Mouse (Mus musculus) liver, embryonic 14 days (tissue): Measurements from ENCODE around the gene Zfp296. TPM values are rescaled to one million over a fixed set of nuclear protein-coding genes. Genes with fewer than 3 reads are reported as not detected.

ENCODE experiments used
- polyA plus RNA-seq: library from polyadenylated mRNA; depleted of rRNA; stranded (reverse); fragments of >200 nt; gene quantifications from 2 replicates; pipeline ENCODE4 v1.2.3, GENCODE M21; 2012; rRNA removed

Gene Zfp296
- polyA plus RNA-seq: 0.66 and 0.83 TPM in 2 replicates

GRCm38 (mm10) chr7:19577141-19577852 lies at the start of gene Zfp296, which contains the start of gene Gemin7:
TSS of gene Zfp296 (plus strand) at chr7:19577287.
TSS of gene Gemin7 (minus strand) at chr7:19577595.

GRCm38 (mm10) chr7:19562643-19563410 lies 14.3 kb upstream of the Zfp296 start, which contains the start of gene Ppp1r37:
TSS of gene Ppp1r37 (minus strand) at chr7:19563076.

GRCm38 (mm10) chr7:19603849-19604605 lies 26.9 kb downstream of the Zfp296 start, which contains the start of gene Clasrp:
TSS of gene Clasrp (minus strand) at chr7:19604486.

GRCm38 (mm10) chr7:19629361-19629734 lies 52.3 kb downstream of the Zfp296 start, which contains the start of gene Relb:
TSS of gene Relb (minus strand) at chr7:19629438.

Other genes with a start within 250 kb of the Zfp296 start
- 8.6 and 9.6 TPM in 2 replicates for gene Ercc1, start 232.5 kb upstream of the Zfp296 start, polyA plus RNA-seq
- gene Cd3eap, start 217.8 kb upstream of the Zfp296 start, polyA plus RNA-seq: 7.3 and 7.5 TPM in 2 replicates
- gene Ppp1r13l, start 217.5 kb upstream of the Zfp296 start, polyA plus RNA-seq: 1.7 and 1.9 TPM in 2 replicates
- gene Ercc2, start 195.3 kb upstream of the Zfp296 start, polyA plus RNA-seq: 9.9 and 11.5 TPM in 2 replicates
- gene Klc3, start 173.2 kb upstream of the Zfp296 start, polyA plus RNA-seq: 0.16 and 0.23 TPM in 2 replicates
- 0.14 and 5.3 TPM in 2 replicates for gene Ckm, start 172.5 kb upstream of the Zfp296 start, polyA plus RNA-seq
- 2.2 and 2.6 TPM in 2 replicates for gene Mark4, start 118.5 kb upstream of the Zfp296 start, polyA plus RNA-seq
- 1.7 and 1.9 TPM in 2 replicates for gene Exoc3l2, start 114.0 kb upstream of the Zfp296 start, polyA plus RNA-seq
- 1.8 and 2.1 TPM in 2 replicates for gene Bloc1s3, start 68.9 kb upstream of the Zfp296 start, polyA plus RNA-seq
- 19.8 and 25.1 TPM in 2 replicates for gene Trappc6a, start 68.9 kb upstream of the Zfp296 start, polyA plus RNA-seq
- 0.03 TPM in 2 replicates for gene Nkpd1, start 59.4 kb upstream of the Zfp296 start, polyA plus RNA-seq
- gene Ppp1r37, start 14.2 kb upstream of the Zfp296 start, polyA plus RNA-seq: 17.7 and 19.6 TPM in 2 replicates
- 29.5 and 35.4 TPM in 2 replicates for gene Gemin7, start 308 bp downstream of the Zfp296 start, polyA plus RNA-seq
- gene Clasrp, start 27.2 kb downstream of the Zfp296 start, polyA plus RNA-seq: 19.1 and 20.8 TPM in 2 replicates
- 1.3 and 1.5 TPM in 2 replicates for gene Relb, start 52.2 kb downstream of the Zfp296 start, polyA plus RNA-seq
- gene Clptm1, start 87.7 kb downstream of the Zfp296 start, polyA plus RNA-seq: 19.1 and 22.8 TPM in 2 replicates
- gene Apoc2, start 100.7 kb downstream of the Zfp296 start, polyA plus RNA-seq: 439 and 482 TPM in 2 replicates
- gene Gm44805, start 104.1 kb downstream of the Zfp296 start, polyA plus RNA-seq: 2.8 and 3.9 TPM in 2 replicates
- 77.5 and 93.8 TPM in 2 replicates for gene Apoc4, start 104.2 kb downstream of the Zfp296 start, polyA plus RNA-seq
- 191 and 192 TPM in 2 replicates for gene Apoc1, start 115.4 kb downstream of the Zfp296 start, polyA plus RNA-seq
- 2,192 and 2,254 TPM in 2 replicates for gene Apoe, start 121.9 kb downstream of the Zfp296 start, polyA plus RNA-seq
- 46.5 and 58.9 TPM in 2 replicates for gene Tomm40, start 138.2 kb downstream of the Zfp296 start, polyA plus RNA-seq
- gene Nectin2, start 173.2 kb downstream of the Zfp296 start, polyA plus RNA-seq: 7.6 and 8.0 TPM in 2 replicates
- gene Bcam, start 193.7 kb downstream of the Zfp296 start, polyA plus RNA-seq: 5.7 and 6.1 TPM in 2 replicates
- 0.78 and 0.98 TPM in 2 replicates for gene Cblc, start 219.5 kb downstream of the Zfp296 start, polyA plus RNA-seq
- gene Bcl3, start 245.5 kb downstream of the Zfp296 start, polyA plus RNA-seq: 2.6 TPM in 2 replicates